Mouse (Mus musculus) spleen, adult 10 weeks (tissue): ENCODE data around the gene Ihh. TPM values are rescaled to one million over a fixed set of nuclear protein-coding genes. Genes with fewer than 3 reads are reported as not detected.

Source experiments
- polyA plus RNA-seq: library from polyadenylated mRNA; stranded (reverse); fragments of 350-450 nt; fragmentation: Illumina TruSeq; extraction: RNeasy Lipid Tissue Mini Kit (QIAGEN cat#74804); gene quantifications from one replicate; pipeline ENCODE4 v1.2.3, GENCODE M21; 2015; ENCODE audit warnings: low replicate concordance; ENCODE audit not compliant: insufficient read depth

The Ihh gene
- not detected for polyA plus RNA-seq

DNA sequence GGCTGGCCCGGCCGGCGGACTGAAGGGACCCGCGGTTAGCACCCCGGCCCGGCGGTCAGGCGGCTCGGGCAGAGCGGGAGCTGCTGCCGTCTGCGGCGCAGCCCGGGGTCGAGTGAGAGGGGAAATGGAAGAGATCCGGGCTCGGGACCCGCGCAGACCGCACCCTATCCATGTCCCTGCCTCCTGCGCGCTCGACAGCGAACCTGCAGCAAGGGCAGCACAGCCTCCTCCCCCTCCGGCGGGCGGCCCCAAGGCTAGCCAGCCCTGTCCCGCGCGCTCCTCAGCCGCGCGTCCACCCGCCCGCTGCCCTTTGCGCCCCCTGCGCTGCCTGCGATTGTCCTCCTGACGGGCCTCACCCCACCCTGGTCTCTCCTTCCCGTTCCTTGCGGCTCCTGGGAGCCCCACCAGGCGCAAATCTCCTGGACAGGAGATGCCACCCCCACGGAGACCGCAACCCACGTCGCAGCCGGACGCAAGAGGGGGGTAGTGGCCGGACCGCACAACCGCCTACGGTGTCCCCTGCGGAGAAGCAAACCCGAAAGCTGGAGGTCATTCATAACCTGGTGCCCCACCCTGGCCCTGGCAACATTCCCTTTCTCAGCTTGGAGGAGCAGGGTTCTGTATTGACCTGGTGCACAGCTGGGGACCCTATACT is at the start of gene Ihh:
Gene Ihh, minus strand, starts transcription at position 117 of the 655 bp plus-strand sequence.

DNA sequence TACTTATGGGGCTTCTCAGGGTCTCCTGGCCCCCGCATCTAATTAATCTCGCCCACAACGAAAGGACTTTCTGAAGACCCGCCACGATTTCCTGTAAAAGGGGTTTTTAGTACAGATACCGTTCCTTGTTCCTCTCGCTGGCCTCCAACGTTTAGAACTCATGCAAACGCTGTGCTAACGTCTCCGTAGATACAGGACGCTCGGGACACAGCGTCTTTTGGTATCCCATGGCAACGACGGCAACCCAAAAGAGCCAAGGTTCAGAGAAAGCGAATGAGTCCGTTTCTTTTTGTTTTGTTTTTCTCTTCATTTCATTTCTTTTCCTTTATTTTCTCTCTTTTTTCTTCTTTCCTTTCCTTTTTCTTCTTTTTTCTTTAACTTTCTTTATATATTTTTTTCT is 16.1 kb downstream of the Ihh start, which contains the start of gene Cfap65:
Gene Cfap65, minus strand, starts transcription at position 198 of the 400 bp plus-strand sequence.

Other genes starting within 250 kb of the Ihh start
- gene Cyp27a1, start 238.1 kb downstream of the Ihh start, polyA plus RNA-seq = 86.6 TPM
- gene Prkag3, start 202.5 kb downstream of the Ihh start, polyA plus RNA-seq = 0.15 TPM
- 0.47 TPM for gene Wnt6, start 179.8 kb downstream of the Ihh start, polyA plus RNA-seq
- gene Wnt10a, start 160.2 kb downstream of the Ihh start, polyA plus RNA-seq = 0.77 TPM
- gene Cdk5r2, start 96.7 kb downstream of the Ihh start, polyA plus RNA-seq = not detected
- gene Fev, start 66.3 kb downstream of the Ihh start, polyA plus RNA-seq = not detected
- gene Cryba2, start 58.5 kb downstream of the Ihh start, polyA plus RNA-seq = not detected
- not detected for gene Cfap65, start 16.1 kb downstream of the Ihh start, polyA plus RNA-seq
- 5.4 TPM for gene Nhej1, start 173.5 kb upstream of the Ihh start, polyA plus RNA-seq
- 0.33 TPM for gene Slc23a3, start 182.2 kb upstream of the Ihh start, polyA plus RNA-seq
- gene Cnppd1, start 191.0 kb upstream of the Ihh start, polyA plus RNA-seq = 63.6 TPM
- gene Retreg2, start 191.1 kb upstream of the Ihh start, polyA plus RNA-seq = 43.0 TPM
- gene Zfand2b, start 217.0 kb upstream of the Ihh start, polyA plus RNA-seq = 16.0 TPM
- 7.9 TPM for gene Abcb6, start 228.7 kb upstream of the Ihh start, polyA plus RNA-seq
- gene Ankzf1, start 240.5 kb upstream of the Ihh start, polyA plus RNA-seq = 38.1 TPM
- gene Atg9a, start 240.5 kb upstream of the Ihh start, polyA plus RNA-seq = 12.6 TPM